ENCODE assay signal across 8 mouse cellular contexts in genomic region chr9:44502006-44502405, GRCm38 (mm10). TPM values are rescaled to one million over a fixed set of nuclear protein-coding genes. Genes with fewer than 3 reads are reported as not detected.
DNase-seq lines count a peak whose midpoint lies in the region; ATAC-seq and TF ChIP-seq lines count a peak whose summit lies in the region.

No protein-coding gene starts in this region.

- TF ChIP-seq POLR2A in brain, embryonic 14.5 days (IDR thresholded peaks at IDR 0.05; ENCODE audit: borderline replicate concordance, extremely low read depth, insufficient read depth, insufficient read length, poor library complexity, severe bottlenecking), result no peak

- H3K36me3 ChIP-seq in forebrain, embryonic 12.5 days (replicated peaks), result peaks cover 48% of the 10 kb centered on the region
- H3K36me3 ChIP-seq in hindbrain, embryonic 12.5 days, result peaks cover 25% of the 10 kb centered on the region
- H3K36me3 ChIP-seq in limb, embryonic 13.5 days, result peaks cover 61% of the 10 kb centered on the region
- peaks cover 10% of the 10 kb centered on the region for H3K36me3 ChIP-seq in neural tube, embryonic 11.5 days (ENCODE audit: control insufficient read depth, insufficient read depth, low read length)

- peak; percentile 85 for DNase-seq in layer of hippocampus, adult 11-12 months (ENCODE audit: low spot score)
- DNase-seq in layer of hippocampus, adult 9-11 months, result no peak
- DNase-seq in brain, embryonic 14.5 days (ENCODE audit: low read depth), result peak; percentile 89
- peak; percentile 82 for DNase-seq in neural tube, embryonic 11.5 days (ENCODE audit: low spot score)
- peak; percentile 87 for DNase-seq in testis, postnatal 10 days (ENCODE audit: low spot score)

- peak overlapping the region; percentile 43; the same call in 1 of the 2 replicates for H3K27ac ChIP-seq in forebrain, embryonic 12.5 days
- H3K27ac ChIP-seq in hindbrain, embryonic 12.5 days, result no peak overlapping the region; the same call in 1 of the 2 replicates
- peak overlapping the region; percentile 99 for H3K27ac ChIP-seq in limb, embryonic 13.5 days
- no peak overlapping the region for H3K27ac ChIP-seq in neural tube, embryonic 11.5 days (ENCODE audit: low read depth, low read length)

- H3K9ac ChIP-seq in forebrain, embryonic 12.5 days, result no peak overlapping the region
- H3K9ac ChIP-seq in hindbrain, embryonic 12.5 days, result no peak overlapping the region
- H3K9ac ChIP-seq in limb, embryonic 13.5 days, result peak overlapping the region; percentile 51
- no peak overlapping the region for H3K9ac ChIP-seq in neural tube, embryonic 11.5 days (ENCODE audit: low read length)

- H3K4me3 ChIP-seq in forebrain, embryonic 12.5 days (replicated peaks), result no peak overlapping the region
- H3K4me3 ChIP-seq in hindbrain, embryonic 12.5 days, result no peak overlapping the region
- H3K4me3 ChIP-seq in limb, embryonic 13.5 days, result peak overlapping the region; percentile 52
- H3K4me3 ChIP-seq in neural tube, embryonic 11.5 days (ENCODE audit: low read depth, low read length), result no peak overlapping the region

- H3K4me2 ChIP-seq in forebrain, embryonic 12.5 days, result peak overlapping the region; percentile 13; the same call in 1 of the 2 replicates
- peak overlapping the region; percentile 28 for H3K4me2 ChIP-seq in hindbrain, embryonic 12.5 days (replicated peaks)
- peak overlapping the region; percentile 94 for H3K4me2 ChIP-seq in limb, embryonic 13.5 days (replicated peaks)
- H3K4me2 ChIP-seq in neural tube, embryonic 11.5 days (ENCODE audit: low read depth), result no peak overlapping the region

- peaks cover 61% of the 10 kb centered on the region for H3K4me1 ChIP-seq in forebrain, embryonic 12.5 days
- H3K4me1 ChIP-seq in hindbrain, embryonic 12.5 days, result peaks cover 55% of the 10 kb centered on the region
- H3K4me1 ChIP-seq in limb, embryonic 13.5 days, result peaks cover 62% of the 10 kb centered on the region
- H3K4me1 ChIP-seq in neural tube, embryonic 11.5 days (ENCODE audit: control insufficient read depth, insufficient read depth, low read length), result peaks cover 43% of the 10 kb centered on the region

- ATAC-seq in forebrain, embryonic 12.5 days (ENCODE audit: low FRiP score), result no peak
- no peak for ATAC-seq in hindbrain, embryonic 12.5 days (ENCODE audit: low FRiP score)
- no peak for ATAC-seq in limb, embryonic 13.5 days (ENCODE audit: low FRiP score, low read depth)
- no peak for ATAC-seq in neural tube, embryonic 11.5 days (ENCODE audit: insufficient read depth, low FRiP score, low TSS enrichment)

- WGBS in forebrain, embryonic 12.5 days, result 0% methylated on average over 4 of the region's 4 CpGs
- 0% methylated on average over 4 of the region's 4 CpGs for WGBS in hindbrain, embryonic 12.5 days
- WGBS in limb, embryonic 13.5 days, result 3% methylated on average over 4 of the region's 4 CpGs
- WGBS in neural tube, embryonic 11.5 days, result 2% methylated on average over 4 of the region's 4 CpGs

- TF ChIP-seq CTCF in brain, embryonic 14.5 days (IDR thresholded peaks at IDR 0.05; ENCODE audit: borderline replicate concordance, extremely low read depth, insufficient read depth, insufficient read length), result peak; percentile 94

- no peaks in the 10 kb centered on the region for H3K9me3 ChIP-seq in forebrain, embryonic 12.5 days
- H3K9me3 ChIP-seq in hindbrain, embryonic 12.5 days (replicated peaks), result no peaks in the 10 kb centered on the region
- no peaks in the 10 kb centered on the region for H3K9me3 ChIP-seq in limb, embryonic 13.5 days
- no peaks in the 10 kb centered on the region for H3K9me3 ChIP-seq in neural tube, embryonic 11.5 days (ENCODE audit: control insufficient read depth, low read length)

- peaks cover 12% of the 10 kb centered on the region for H3K27me3 ChIP-seq in forebrain, embryonic 12.5 days
- no peaks in the 10 kb centered on the region for H3K27me3 ChIP-seq in hindbrain, embryonic 12.5 days
- H3K27me3 ChIP-seq in limb, embryonic 13.5 days, result no peaks in the 10 kb centered on the region
- no peaks in the 10 kb centered on the region for H3K27me3 ChIP-seq in neural tube, embryonic 11.5 days (ENCODE audit: control insufficient read depth, insufficient read depth, low read length)

RNA-seq across cellular contexts. Expression of gene Bcl9l, which starts 19.4 kb away (rescaled TPM):
- 14.4 and 35.5 TPM in 2 replicates for polyA plus RNA-seq in brain, embryonic 14.5 days (2012; rRNA removed)
- 10.6 and 10.7 TPM in 2 replicates for polyA plus RNA-seq in forebrain, embryonic 12.5 days (2016; fragmentation: Nextera tagmentation; extraction: Ambion mirVana)
- 12.3 and 15.5 TPM in 2 replicates for polyA plus RNA-seq in hindbrain, embryonic 12.5 days (2016; fragmentation: Nextera tagmentation; extraction: Ambion mirVana)
- 14.5 and 15.0 TPM in 2 replicates for polyA plus RNA-seq in limb, embryonic 13.5 days (2015; fragmentation: Nextera tagmentation; extraction: Ambion mirVana)
- 8.0 and 8.8 TPM in 2 replicates for polyA plus RNA-seq in neural tube, embryonic 11.5 days (2014; fragmentation: Nextera tagmentation; extraction: Ambion mirVana)

RNA-seq across cellular contexts. Expression of gene Upk2, which starts 47.2 kb away (rescaled TPM):
- polyA plus RNA-seq in brain, embryonic 14.5 days (2012; rRNA removed), result 0.08 TPM in 1 of 2 replicates, not detected in the other
- 0.29 TPM in 1 of 2 replicates, not detected in the other for polyA plus RNA-seq in forebrain, embryonic 12.5 days (2016; fragmentation: Nextera tagmentation; extraction: Ambion mirVana)
- polyA plus RNA-seq in hindbrain, embryonic 12.5 days (2016; fragmentation: Nextera tagmentation; extraction: Ambion mirVana), result not detected in 2 replicates
- 0.31 and 0.36 TPM in 2 replicates for polyA plus RNA-seq in limb, embryonic 13.5 days (2015; fragmentation: Nextera tagmentation; extraction: Ambion mirVana)
- 0.29 TPM in 1 of 2 replicates, not detected in the other for polyA plus RNA-seq in neural tube, embryonic 11.5 days (2014; fragmentation: Nextera tagmentation; extraction: Ambion mirVana)

RNA-seq across cellular contexts. Expression of gene Cxcr5, which starts 59.7 kb away (rescaled TPM):
- polyA plus RNA-seq in brain, embryonic 14.5 days (2012; rRNA removed), result 0.03 and 0.04 TPM in 2 replicates
- 0.27 TPM in 1 of 2 replicates, not detected in the other for polyA plus RNA-seq in forebrain, embryonic 12.5 days (2016; fragmentation: Nextera tagmentation; extraction: Ambion mirVana)
- polyA plus RNA-seq in hindbrain, embryonic 12.5 days (2016; fragmentation: Nextera tagmentation; extraction: Ambion mirVana), result not detected in 2 replicates
- 0.09 TPM in 1 of 2 replicates, not detected in the other for polyA plus RNA-seq in limb, embryonic 13.5 days (2015; fragmentation: Nextera tagmentation; extraction: Ambion mirVana)
- not detected in 2 replicates for polyA plus RNA-seq in neural tube, embryonic 11.5 days (2014; fragmentation: Nextera tagmentation; extraction: Ambion mirVana)

Comparison
In these comparisons a context has a peak if more than half of its experiments do, and no peak if none do; other contexts are left out.
1. H3K27ac ChIP-seq: peak in forebrain, embryonic 12.5 days (single experiment) and limb, embryonic 13.5 days (single experiment); none in hindbrain, embryonic 12.5 days (single experiment) and neural tube, embryonic 11.5 days (single experiment).